ENCODE assay signal across 7 mouse cellular contexts in genomic region chr11:94161267-94161646, GRCm38 (mm10). TPM values are rescaled to one million over a fixed set of nuclear protein-coding genes. Genes with fewer than 3 reads are reported as not detected.
DNase-seq lines count a peak whose midpoint lies in the region; TF ChIP-seq lines count a peak whose summit lies in the region.

No protein-coding gene starts in this region.

- H3K9ac ChIP-seq in ES-E14 (ENCODE audit: insufficient read depth, low read depth, low read length, poor library complexity, severe bottlenecking): no peak overlapping the region; the same call in 1 of the 2 replicates

- in situ Hi-C loops in ES-E14 (cut with MboI; ENCODE audit: low sequenced_read_pairs in 2 of 2, unreplicated experiment in 2 of 2): no loop called here

- DNase-seq in ES-E14 (ENCODE audit: low read depth, low spot score): no peak
- DNase-seq in adrenal gland, postnatal 25 days: peak; percentile 67
- peak; percentile 60 for DNase-seq in forebrain, embryonic 10.5 days (ENCODE audit: extremely low spot score, low spot score)
- DNase-seq in hindbrain, embryonic 10.5 days (ENCODE audit: low spot score): peak; percentile 50
- DNase-seq in left cerebral cortex, postnatal 36 days (ENCODE audit: low spot score in 2 of 2): peak; percentile 38 to 44
- peak; percentile 55 to 83 for DNase-seq in urinary bladder, postnatal 36 days (ENCODE audit: low spot score in 2 of 2)

- no peaks in the 10 kb centered on the region for H3K9me3 ChIP-seq in ES-E14 (ENCODE audit: control insufficient read depth, insufficient read depth, low read depth, low read length)
- no peaks in the 10 kb centered on the region for H3K9me3 ChIP-seq in forebrain, embryonic 10.5 days
- no peaks in the 10 kb centered on the region for H3K9me3 ChIP-seq in hindbrain, embryonic 10.5 days
- H3K9me3 ChIP-seq in megakaryocyte, embryonic 14.5 days: no peaks in the 10 kb centered on the region

- H3K36me3 ChIP-seq in ES-E14 (ENCODE audit: control insufficient read depth, insufficient read depth, low read length, poor library complexity, severe bottlenecking): no peaks in the 10 kb centered on the region
- H3K36me3 ChIP-seq in forebrain, embryonic 10.5 days (replicated peaks): no peaks in the 10 kb centered on the region
- no peaks in the 10 kb centered on the region for H3K36me3 ChIP-seq in hindbrain, embryonic 10.5 days
- H3K36me3 ChIP-seq in megakaryocyte, embryonic 14.5 days (replicated peaks; ENCODE audit: low read length): no peaks in the 10 kb centered on the region

- WGBS in forebrain, embryonic 10.5 days: 20% methylated on average over 9 of the region's 9 CpGs
- WGBS in hindbrain, embryonic 10.5 days: 20% methylated on average over 9 of the region's 9 CpGs

- H3K4me3 ChIP-seq in ES-E14 (ENCODE audit: insufficient read depth in 1 of 2, low read depth in 1 of 2, low read length in 2 of 2, poor library complexity in 1 of 2, severe bottlenecking in 1 of 2): no peak overlapping the region
- H3K4me3 ChIP-seq in forebrain, embryonic 10.5 days: peak overlapping the region; percentile 43
- peak overlapping the region; percentile 43 for H3K4me3 ChIP-seq in hindbrain, embryonic 10.5 days
- H3K4me3 ChIP-seq in megakaryocyte, embryonic 14.5 days (replicated peaks): peak overlapping the region; percentile 83

- intact Hi-C loops in left cerebral cortex, postnatal 36 days (cut with DNase I): no loop called here

- no peaks in the 10 kb centered on the region for H3K27me3 ChIP-seq in forebrain, embryonic 10.5 days (ENCODE audit: poor library complexity, severe bottlenecking)
- H3K27me3 ChIP-seq in hindbrain, embryonic 10.5 days (ENCODE audit: insufficient read depth, poor library complexity, severe bottlenecking): no peaks in the 10 kb centered on the region
- peaks cover 60% of the 10 kb centered on the region for H3K27me3 ChIP-seq in megakaryocyte, embryonic 14.5 days (replicated peaks)

- peaks cover 11 to 44% of the 10 kb centered on the region in 2 experiments for H3K4me1 ChIP-seq in ES-E14 (ENCODE audit: control insufficient read depth in 2 of 2, insufficient read depth in 2 of 2, low read length in 2 of 2, poor library complexity in 1 of 2)
- H3K4me1 ChIP-seq in forebrain, embryonic 10.5 days: peaks cover 59% of the 10 kb centered on the region
- H3K4me1 ChIP-seq in hindbrain, embryonic 10.5 days (replicated peaks): peaks cover 57% of the 10 kb centered on the region
- H3K4me1 ChIP-seq in megakaryocyte, embryonic 14.5 days: peaks cover 38% of the 10 kb centered on the region

- H3K27ac ChIP-seq in ES-E14 (ENCODE audit: insufficient read depth, low read depth, low read length, poor library complexity, severe bottlenecking): peak overlapping the region; percentile 57; the same call in 1 of the 2 replicates
- peak overlapping the region; percentile 97 for H3K27ac ChIP-seq in forebrain, embryonic 10.5 days
- H3K27ac ChIP-seq in hindbrain, embryonic 10.5 days: peak overlapping the region; percentile 92

TF ChIP-seq in ES-E14, 5 proteins besides CTCF, POLR2A, EP300 and RAD21:
- TF ChIP-seq ZC3H11A (IDR thresholded peaks at IDR 0.05; ENCODE audit: borderline replicate concordance, low read depth, low read length) (no peak), CHD2 (IDR thresholded peaks at IDR 0.05; ENCODE audit: low read depth, low read length) (no peak), ZNF384 (IDR thresholded peaks at IDR 0.05; ENCODE audit: low read depth, low read length) (no peak), HCFC1 (IDR thresholded peaks at IDR 0.05; ENCODE audit: borderline replicate concordance, insufficient read depth, low read length) (no peak), MAFK (IDR thresholded peaks at IDR 0.05; ENCODE audit: insufficient read depth, low read depth, low read length) (no peak)

RNA-seq across cellular contexts. Expression of gene Tob1, which starts 50.0 kb away (rescaled TPM):
- 10.8 and 11.3 TPM in 2 replicates for total RNA-seq in ES-E14 (2012; rRNA removed)
- total RNA-seq in adrenal gland, postnatal 25 days (2021): 245 and 267 TPM in 2 replicates
- 18.8 and 20.1 TPM in 2 replicates for polyA plus RNA-seq in forebrain, embryonic 10.5 days (2016; fragmentation: Nextera tagmentation; extraction: Ambion mirVana)
- 22.3 and 31.1 TPM in 2 replicates for polyA plus RNA-seq in hindbrain, embryonic 10.5 days (2016; fragmentation: Nextera tagmentation; extraction: Ambion mirVana)
- total RNA-seq in left cerebral cortex, postnatal 36 days (2021): 10 to 100 TPM; 37.5 to 51.4 TPM
- polyA plus RNA-seq in megakaryocyte, embryonic 14.5 days (2012; ENCODE audit: insufficient read depth, low replicate concordance): 4.3 and 10.8 TPM in 2 replicates

Comparison
In these comparisons a context has a peak if more than half of its experiments do, and no peak if none do; other contexts are left out.
1. H3K4me3 ChIP-seq: peak in forebrain, embryonic 10.5 days (single experiment), hindbrain, embryonic 10.5 days (single experiment) and megakaryocyte, embryonic 14.5 days (single experiment); none in ES-E14 (0 of 2).
2. Peak in every context shown above with its lines, with median percentiles within 50 percentile points of each other: H3K27ac ChIP-seq.